Mouse (Mus musculus): ENCODE results near the gene Spata20.

The Spata20 gene

DNA sequence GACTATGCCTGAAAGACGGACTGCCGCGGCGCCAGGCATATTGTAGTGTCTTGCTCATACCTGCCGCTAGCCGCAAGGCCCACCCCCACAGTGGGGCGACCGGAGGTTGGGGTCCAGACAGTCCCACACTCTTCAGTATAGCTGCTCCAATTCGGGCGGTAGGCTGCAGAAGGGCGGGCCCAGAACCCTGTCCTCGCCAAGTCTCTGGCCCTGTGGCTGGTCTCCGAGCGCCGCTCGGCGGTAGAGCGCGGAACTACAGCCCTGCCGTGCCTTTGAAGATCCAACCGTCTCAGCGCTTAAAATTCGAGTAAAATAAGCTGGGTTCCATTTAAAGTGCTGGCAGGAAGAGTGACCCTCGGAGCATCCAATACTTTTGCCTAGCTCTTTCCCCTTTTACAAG, at the start of gene Spata20:
Spata20 (minus strand) TSS at position 179 of the 400 bp plus-strand sequence.
- peak; percentile 68 to 70 for DNase-seq

DNA sequence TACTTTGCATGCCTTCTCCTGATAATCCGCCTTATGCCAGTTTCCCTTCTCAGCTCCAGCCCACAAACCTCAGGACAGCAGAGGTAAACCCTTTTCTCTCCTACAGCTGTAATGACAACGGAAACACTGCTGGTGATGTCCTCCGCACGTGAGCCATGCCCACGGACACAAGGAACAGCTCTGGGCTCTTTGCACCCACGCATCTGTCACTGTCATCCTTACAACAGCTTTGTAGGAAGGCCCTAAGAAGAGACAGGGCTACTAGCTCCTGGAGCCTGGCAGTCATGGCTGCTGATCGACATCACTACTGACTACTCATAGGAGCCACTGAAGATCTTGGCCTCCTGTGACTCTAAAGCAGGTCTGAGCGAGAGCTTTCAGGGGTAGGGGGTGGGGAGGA, 47.2 kb upstream of the Spata20 start:
- DNase-seq: no peak

DNA sequence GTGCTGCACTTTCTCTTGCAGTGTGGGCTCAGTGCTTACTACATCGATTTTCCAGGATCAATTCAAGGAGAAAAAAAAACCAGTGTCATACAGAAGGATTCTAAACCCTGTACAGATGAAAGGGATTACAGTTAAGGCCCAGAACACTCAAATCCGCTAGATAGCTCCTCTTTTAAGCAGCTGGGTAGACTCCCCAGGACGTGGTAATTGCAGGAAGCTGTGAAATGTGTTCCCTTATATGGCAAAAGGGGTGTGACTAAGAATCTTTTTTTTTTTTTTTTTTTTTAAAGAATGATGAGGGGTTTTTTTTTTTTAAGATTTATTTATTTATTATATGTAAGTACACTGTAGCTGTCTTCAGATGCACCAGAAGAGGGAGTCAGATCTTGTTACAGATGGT, 42.9 kb upstream of the Spata20 start:
- DNase-seq: no peak

DNA sequence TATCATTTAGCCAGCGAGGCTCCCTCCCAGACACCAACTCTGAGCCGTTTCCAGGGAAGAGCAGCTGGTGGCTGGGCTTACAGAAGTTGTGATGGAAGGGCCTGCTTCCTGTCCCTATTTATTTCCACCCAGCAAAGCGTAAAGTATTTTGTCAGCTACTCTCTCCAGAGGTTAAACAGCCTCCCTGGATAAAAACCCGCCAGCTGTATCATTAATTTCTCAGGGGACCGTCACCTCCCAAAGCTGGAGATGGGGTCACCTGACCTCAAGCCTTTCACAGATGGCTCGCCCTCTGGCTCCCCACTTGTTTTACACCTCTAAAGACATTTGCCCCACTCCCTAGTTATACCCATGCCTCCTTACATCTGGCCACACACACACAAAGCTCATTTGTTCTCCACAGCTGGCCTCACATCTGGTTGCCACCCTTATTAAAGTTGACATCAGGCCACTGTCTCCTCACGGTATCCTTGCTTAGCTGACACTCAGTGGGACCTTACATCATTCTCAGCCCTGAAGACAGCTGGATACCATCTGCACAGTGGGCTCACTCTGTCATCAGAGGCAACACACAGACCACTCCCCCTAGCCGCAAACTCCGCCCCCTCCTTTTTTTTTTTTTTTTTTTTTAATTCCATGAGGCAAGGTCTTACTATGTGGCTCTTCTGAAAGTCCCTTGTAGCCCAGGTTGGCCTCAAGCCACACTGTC, 40.3 kb upstream of the Spata20 start:
- DNase-seq: no peak

DNA sequence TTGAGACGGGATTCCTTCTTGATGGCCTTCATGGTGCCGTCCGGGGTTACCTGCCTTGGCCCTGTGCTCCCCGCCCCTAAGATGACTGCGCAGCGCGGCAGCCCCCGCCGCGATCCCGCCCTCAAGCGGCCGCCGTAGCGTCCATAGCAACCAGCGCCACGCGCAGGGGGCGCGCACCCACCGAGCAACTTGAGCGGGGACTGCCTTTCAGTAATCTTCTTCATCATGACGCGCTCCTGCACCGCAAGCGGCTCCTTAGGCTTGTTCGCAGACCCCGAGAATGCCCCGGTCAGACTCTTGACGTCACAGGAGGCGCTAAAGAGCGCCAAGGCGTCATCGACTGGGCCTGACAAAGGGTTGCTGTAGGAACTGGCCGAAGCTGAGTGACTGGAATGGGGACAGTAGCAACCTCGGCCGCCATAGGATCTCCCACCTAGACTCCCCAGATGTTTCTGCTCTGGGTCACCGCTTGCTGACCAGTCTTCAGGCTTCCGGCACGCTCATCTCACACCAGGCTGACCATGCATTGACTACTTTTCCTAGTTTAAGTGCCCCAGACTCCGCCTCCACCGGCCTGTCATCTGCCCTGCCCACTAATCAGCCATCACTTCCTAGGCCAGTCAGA, 35.4 kb upstream of the Spata20 start, which contains the start of gene Mycbpap:
Mycbpap (minus strand) TSS at position 524 of the 625 bp plus-strand sequence.
- DNase-seq: peak; percentile 49 to 58

DNA sequence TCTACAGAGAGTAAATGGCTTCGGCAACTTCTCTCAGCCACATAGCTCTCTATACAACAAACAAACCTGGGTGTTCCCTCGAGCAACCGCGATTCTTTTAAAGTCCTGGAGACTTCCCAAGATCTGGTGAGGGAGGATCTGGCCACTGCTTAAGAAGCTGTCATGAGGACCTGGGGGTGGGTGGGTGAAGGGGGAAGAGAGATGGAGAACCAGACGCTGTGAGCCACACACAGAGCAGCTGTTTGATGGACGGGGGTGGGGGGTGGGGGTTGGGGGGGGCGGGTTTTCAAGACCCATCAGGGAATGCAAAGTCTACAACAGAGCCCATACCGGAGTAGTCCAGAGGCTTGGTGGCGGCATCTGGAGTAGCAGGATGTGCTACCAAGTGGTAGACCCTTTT, 27.5 kb upstream of the Spata20 start:
- DNase-seq: no peak

DNA sequence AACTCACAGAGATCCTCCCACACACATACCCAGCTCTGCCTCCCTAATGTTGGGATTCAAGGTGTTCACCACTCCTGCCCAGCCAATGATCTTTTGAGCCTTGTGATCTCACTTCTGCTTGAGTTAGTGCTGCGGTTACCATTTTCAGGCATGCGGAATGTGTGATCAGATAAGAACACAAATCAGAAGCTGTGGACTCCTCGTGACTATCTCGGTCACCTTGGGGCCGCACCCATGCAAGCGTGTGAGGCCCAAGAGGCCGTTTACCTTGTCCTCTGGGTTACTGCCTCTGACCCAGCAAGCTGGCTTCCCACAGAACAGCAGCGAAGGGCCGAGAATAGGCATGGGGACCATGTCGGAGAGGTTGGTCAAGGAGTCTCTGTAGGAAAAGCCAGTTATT, 23.0 kb upstream of the Spata20 start:
- DNase-seq: no peak

DNA sequence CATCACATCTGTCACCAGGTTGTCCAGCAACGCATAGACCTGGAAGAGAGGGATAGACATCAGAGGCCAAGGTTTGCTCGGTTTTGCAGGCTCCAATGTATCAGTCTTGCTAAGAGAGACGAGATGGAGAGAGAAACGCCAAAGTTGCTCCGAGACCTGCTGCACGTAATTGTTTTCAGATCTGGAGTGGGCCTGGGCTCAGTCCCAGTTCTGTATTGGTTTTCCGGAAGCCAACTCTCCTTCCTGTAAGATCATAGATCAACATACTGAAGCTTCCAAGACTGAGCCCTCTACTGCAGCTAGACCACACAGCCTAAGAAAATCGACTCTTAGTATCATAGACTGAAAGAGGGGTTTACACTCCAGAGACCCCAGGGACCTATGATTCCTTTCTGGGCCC, 15.5 kb upstream of the Spata20 start:
- no peak for DNase-seq

DNA sequence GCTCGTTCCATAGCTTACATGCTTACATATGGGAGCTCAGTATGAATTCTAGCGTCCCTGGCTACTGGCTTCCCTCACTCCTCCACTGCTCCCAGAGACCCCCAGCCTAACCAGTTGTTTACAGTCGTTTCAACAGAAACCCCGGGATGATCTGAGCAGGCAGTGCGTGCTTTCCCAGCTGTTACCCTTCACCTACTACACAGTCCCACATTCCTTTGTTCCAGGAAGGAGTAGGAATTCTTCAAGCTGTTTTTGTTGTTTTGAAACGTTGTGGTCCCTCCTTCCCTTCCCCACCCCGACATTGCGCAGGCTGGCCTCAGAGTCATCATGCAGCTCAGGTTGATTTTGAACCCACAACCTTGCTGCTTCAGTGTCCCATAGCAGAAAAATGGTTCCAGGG, 14.4 kb upstream of the Spata20 start:
- DNase-seq: no peak

DNA sequence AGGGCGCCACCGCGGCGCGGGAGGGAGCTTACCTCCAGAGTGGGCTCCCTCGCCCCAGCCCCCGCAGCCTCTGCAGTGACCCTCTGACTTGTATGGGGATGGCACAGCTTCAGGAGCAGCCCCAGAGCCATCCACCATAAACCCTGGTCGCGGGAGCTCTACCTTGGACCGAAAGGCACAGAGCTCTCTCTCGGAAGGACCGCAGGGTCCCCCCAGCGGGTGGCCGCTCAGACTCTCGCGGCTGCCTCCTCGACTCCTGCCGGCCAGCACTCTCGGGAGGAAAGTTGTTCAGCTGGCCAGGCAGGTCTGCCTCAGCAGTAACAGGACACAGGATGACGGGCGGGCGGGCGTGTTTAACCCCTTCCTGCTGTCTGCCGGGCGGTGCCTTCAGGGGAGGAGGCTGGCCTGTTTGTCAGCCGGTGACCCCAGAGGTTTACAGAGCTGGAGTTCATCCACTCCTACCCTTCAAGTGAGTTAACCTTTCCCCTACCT, 13.7 kb upstream of the Spata20 start, which contains the start of gene Epn3:
Epn3 (minus strand) TSS at position 314 of the 492 bp plus-strand sequence.
- DNase-seq: no peak

DNA sequence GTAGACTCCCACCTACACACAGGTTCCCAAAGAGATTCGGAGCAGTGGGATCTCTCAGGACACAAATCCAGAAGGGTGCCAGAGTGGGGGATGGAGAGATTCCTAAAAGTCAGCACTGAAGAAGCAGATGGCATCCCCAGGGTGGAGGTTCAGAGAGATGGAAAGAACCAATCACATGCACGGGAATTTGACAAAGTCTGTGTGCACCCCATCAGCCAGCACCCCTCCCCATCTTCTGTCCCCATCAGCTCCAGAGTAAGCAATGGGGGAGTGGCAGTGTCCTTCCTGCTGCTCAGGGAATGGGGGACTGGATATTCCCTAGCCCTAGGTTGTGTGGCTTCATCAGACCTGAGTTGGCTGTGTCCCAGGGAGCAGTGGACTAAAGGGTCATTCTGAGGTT, 13.1 kb upstream of the Spata20 start:
- DNase-seq: no peak

DNA sequence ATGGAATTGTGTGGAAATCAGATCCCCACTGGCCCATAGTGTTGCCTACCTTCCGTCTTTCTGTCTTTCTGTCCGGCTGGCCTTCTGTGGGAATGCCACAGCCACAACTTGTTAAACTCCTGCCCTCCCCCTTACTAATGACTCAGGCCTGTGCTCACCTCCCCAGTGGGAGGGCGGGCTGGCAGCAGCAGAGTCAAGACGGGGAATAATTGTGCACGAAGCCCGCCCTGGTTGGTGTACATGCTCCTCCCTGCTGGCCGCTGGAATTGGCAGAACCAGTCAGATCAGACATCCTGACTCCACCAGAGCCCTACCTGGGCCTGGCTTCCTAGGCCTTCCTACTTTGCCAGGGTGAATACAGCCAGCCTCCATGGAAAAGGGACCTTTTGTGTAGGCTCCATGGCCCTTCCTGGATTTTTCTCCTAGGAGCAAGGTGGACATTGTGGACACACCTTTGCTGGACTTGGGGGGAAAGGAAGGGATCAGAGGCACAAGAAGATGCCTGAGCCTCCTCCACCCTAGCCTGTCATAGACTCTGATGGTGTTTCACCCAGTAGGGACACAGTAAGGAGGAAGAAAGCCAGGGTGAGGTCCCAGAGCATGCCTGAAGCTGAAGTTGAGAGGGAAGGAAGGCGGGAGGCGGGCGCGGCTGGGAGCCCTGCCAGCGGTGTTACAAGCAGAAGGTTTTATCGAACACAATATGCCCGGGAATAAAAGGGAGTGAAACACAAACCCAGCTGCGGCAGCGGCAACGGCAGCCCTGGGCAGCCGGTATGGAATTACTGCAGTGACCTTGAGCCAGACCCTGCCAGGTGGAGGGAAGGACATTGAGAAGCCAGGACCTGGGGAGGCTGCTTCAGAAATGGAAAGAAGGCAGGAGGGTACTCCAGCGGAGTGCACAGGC, 12.4 kb upstream of the Spata20 start:
- DNase-seq: no peak

DNA sequence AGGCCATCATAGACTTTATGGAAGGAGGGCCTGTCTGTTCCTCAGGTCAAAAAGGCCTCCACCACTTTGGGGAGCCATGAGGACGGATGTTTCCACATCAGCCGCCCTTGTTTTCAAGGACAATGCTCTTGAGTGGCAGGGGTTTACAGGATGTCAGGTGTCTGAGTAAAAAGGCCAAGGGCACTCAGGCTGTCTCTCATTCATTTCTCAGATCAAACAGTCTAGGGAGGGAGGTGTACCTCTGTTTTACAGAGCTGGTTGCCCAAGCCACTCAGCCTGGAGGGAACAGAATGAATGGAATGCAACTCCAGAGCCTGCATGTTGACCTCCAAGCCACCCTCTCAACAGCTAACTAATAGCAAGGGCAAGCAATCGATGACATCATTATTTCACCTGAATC, 9.4 kb upstream of the Spata20 start:
- no peak for DNase-seq

DNA sequence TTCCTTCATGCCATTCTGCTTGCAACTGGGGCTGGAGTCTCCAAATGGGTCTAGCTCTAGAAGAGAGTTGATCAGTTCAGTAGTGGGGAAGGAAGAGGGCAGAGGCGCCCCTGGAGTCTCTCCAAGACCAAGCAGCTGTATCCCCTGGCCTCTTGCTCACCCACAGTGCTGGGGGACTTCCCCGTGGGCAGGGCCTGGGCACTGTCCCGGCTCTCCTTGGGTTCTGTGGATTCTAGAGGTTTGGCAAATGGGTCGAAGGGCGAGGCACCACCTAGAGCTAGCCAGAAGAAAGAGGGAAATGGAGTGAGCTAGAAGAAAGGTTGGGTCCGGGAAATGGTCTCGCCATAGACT, 5.7 kb upstream of the Spata20 start:
- no peak for DNase-seq

DNA sequence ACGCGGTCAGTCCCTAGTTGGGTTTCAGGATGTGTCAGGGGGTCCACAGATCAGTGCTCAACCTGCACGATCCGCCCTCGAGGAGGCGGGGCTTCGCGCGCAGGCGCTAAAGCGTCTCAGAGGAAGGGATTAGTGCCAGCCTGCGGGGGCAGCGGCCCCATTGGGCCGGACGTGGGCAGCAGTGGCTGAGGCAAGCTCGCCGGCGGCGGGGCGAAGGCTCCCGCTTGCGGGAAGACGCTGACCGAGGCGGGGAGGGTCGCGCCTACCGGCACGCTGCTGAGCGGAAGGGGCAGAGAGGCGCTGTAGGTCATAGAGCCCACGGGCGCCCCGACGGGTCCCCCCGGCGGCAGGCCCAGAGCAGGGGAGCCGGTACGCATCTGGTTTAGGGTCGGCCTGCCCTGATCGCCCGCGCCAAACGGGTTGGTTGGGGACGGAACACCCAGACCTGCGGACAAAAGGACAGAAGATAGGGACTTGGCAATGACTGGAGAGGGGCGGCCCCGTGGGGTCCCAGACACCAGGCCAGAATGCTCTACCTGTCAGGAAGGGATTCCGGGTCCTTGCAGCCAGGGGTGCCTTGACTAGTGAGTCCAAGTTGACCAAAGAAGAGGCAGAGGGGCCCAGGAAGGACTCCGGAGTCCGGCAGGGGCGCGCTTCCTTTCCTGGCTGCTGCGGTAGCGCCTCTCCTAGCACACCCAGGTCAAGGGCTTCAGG, 5.2 kb upstream of the Spata20 start:
- DNase-seq: peak in 1 of 2 experiments; percentile 13

DNA sequence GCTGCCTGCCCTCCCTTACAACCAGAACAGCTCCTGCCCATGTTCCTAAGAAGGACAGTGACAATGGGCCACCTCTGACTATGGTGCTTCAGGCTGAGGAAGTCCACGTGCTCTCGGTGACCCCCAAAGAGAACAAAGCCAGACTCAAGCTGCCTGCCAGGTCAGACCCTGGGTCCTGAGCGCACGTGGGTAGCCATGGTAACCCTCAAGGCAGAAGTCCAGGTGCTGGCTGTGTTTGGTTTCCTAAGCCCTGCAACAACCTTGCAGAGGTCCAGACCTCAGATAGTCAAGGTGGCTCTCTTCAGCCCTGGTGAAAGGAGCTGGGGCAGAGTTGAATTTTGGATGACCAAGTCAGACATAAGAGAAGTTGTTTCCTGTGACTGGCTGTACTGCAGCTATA, 3.8 kb upstream of the Spata20 start:
- DNase-seq: no peak

DNA sequence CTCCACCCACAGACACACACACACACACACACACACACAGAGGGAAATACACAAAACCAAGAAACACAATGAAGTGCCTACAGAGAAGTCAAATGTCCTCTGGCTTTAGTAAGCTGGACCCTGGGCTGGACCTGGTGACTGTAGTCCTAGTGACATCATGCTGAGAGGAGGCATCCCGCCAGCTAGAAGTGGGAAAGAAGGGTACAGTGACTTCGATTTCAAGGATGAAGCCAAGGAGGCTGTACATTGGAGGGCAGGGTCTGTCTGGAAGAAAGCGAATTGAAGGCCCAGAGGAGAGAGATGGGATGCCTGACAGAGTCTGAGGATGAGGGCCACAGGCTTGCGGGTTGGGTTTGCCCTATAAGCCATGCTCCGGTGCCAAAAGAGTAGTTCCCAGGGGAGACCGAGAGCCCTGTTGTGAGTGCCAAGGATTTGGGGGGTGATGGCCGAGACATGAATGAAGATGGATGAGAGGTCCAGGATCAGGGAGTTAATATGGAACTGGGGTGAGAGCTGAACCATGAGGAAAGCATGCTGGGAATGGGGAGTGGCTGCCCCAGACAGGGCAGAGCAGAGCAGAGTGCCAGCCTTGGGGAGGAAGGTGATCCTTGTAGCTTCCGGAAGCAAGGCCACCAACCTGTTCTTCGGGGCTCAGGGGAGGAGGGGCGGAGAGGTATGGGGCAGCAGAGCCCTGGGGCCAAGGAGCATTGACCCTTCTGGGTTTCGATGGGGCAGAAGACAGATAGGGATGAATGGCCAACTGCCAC, 3.0 kb upstream of the Spata20 start:
- DNase-seq: no peak

DNA sequence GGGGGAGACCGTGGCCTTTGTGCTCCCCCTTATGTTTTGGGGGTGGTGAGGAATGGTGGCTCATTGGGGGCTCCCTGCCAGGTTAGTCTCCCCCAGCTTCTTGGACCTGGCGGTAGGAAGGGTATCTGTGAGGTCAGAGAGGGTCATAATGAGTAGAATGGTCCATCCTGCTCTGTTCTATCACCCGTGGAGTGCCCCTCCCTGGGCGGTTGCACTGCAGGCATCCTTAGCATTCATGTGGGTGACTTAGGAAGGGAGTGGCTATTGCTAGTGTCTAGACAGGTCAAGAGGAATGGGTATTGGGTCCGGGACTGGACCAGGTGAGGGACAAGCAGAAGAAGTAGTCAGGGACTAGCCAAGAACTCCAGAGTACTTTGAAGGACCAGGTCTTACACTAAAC, 756 bp downstream of the Spata20 start:
- DNase-seq: no peak

DNA sequence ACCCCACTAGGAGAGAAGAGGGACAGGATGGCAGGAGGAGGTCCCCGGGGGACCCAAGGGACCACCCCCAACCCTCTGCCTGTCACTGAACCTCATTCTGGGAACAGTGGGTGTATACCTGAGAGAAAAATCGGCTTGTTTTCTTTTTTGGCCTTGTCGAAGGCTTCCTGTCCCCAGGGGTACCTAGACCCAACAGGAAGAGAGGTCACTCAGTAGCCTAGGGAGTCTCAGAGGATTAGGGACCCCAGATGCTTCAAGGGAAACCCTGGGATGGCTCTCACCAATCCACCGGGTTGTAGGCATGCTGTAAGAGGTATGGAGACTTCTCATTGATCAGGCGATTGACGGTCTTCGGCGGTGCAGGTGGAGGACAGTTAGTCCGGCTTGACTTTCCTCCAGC, 1.3 kb downstream of the Spata20 start:
- no peak for DNase-seq

DNA sequence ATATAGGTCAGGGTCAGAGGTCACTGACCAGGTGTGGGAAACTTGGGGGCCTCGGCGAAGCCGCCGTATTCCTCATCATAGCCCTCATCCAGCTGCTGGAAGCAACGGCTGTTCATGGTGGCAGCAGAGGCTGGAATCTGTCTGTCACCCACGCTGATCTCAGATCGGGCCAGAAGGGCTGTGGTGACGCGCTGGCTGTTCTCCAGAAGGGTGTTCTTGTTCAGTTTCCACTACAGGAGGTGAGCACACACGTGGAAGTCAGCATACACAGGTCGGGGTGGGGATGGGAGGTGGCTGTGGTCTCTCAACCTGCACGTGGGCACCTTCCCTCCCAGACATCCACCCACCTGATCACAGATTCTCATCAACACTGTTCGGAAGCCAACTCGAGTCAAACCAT, 2.1 kb downstream of the Spata20 start:
- no peak for DNase-seq

DNA sequence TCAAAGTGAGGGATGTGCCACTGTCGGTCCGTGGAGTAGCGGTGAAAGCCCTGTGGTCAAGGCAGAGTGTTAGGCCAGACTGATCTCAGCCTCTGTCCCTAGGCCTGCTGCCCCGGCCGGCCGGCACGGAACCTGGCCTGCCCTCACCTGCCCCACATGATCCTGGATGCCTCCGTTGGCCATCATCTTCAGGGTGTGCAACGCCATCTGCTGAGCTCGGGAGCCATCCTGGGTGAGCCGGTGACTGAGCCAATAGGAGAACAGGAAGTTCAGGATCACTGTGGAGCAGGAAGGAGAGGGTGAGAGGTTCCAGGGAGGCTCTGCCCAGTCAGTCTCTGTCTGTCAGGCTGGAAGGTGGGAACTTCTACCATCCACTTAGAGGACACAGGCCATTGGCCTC, 2.5 kb downstream of the Spata20 start:
- no peak for DNase-seq

DNA sequence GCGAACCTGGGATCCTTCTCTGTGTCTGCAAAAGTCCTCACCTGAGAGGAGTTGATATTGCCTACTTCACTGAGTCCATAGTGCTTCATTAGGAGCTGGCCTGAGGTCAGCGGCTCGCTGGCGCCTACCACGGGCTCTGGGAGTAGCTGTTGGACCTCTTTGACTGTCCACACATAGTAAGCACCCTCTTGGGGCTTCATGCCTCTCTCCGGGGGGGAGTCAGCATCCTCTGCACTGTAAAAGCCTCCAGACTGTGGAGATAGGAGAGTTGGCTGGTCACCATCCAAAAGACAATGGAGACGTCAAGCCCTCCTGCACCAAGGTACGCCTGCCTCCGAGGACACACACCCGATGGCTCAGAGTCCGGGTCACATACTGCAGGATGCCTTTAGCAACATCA, 3.2 kb downstream of the Spata20 start:
- DNase-seq: no peak
